Mouse (Mus musculus): ENCODE data around the gene Dock10.
A peak's percentile ranks its signal among the peaks of the same experiment; 100 is the strongest.

Gene Dock10

GRCm38 (mm10) chr1:80606131-80606754, 152.1 kb downstream of the Dock10 start:
- no peak for DNase-seq

- no peak for DNase-seq
These were observed 154.0 kb downstream of the Dock10 start for GRCm38 (mm10) chr1:80604332-80604731.

- no peak for DNase-seq
These were observed 155.2 kb downstream of the Dock10 start for GRCm38 (mm10) chr1:80603081-80603480.

GRCm38 (mm10) chr1:80583281-80583680, 175.0 kb downstream of the Dock10 start:
- no peak for DNase-seq

GRCm38 (mm10) chr1:80582186-80582585, 176.1 kb downstream of the Dock10 start:
- DNase-seq: no peak

GRCm38 (mm10) chr1:80576898-80577297, 181.4 kb downstream of the Dock10 start:
- DNase-seq: peak; percentile 80

- no peak for DNase-seq
These were observed 201.9 kb downstream of the Dock10 start for GRCm38 (mm10) chr1:80556446-80556845.

GRCm38 (mm10) chr1:80541522-80541921, 216.8 kb downstream of the Dock10 start:
- DNase-seq: no peak

- DNase-seq: peak; percentile 66
These were observed 236.1 kb downstream of the Dock10 start for GRCm38 (mm10) chr1:80522197-80522596.

- DNase-seq: no peak
These were observed 237.9 kb downstream of the Dock10 start for GRCm38 (mm10) chr1:80520456-80520855.

GRCm38 (mm10) chr1:80519893-80520292, 238.4 kb downstream of the Dock10 start:
- DNase-seq: no peak

- no peak for DNase-seq
These were observed 242.5 kb downstream of the Dock10 start for GRCm38 (mm10) chr1:80515836-80516235.

- peak; percentile 20 for DNase-seq
These were observed 245.9 kb downstream of the Dock10 start for GRCm38 (mm10) chr1:80512210-80512948.

- DNase-seq: no peak
These were observed 253.6 kb downstream of the Dock10 start for GRCm38 (mm10) chr1:80504757-80505156.

GRCm38 (mm10) chr1:80504081-80504480, 254.2 kb downstream of the Dock10 start:
- no peak for DNase-seq

- no peak for DNase-seq
These were observed 255.7 kb downstream of the Dock10 start for GRCm38 (mm10) chr1:80502456-80503165.

- no peak for DNase-seq
These were observed 259.1 kb downstream of the Dock10 start for GRCm38 (mm10) chr1:80499264-80499663.

GRCm38 (mm10) chr1:80496360-80496759, 262.0 kb downstream of the Dock10 start:
- no peak for DNase-seq

GRCm38 (mm10) chr1:80483419-80483818, 274.9 kb downstream of the Dock10 start:
- DNase-seq: no peak

- DNase-seq: no peak
These were observed 283.4 kb downstream of the Dock10 start for GRCm38 (mm10) chr1:80474942-80475341.

- DNase-seq: no peak
These were observed 285.9 kb downstream of the Dock10 start for GRCm38 (mm10) chr1:80472395-80472794.

- no peak for DNase-seq
These were observed 297.0 kb downstream of the Dock10 start, which contains the start of gene Gm45261 for GRCm38 (mm10) chr1:80461348-80461747. Gm45261 (minus strand) TSS chr1:80461448.

GRCm38 (mm10) chr1:80459923-80460322, 298.4 kb downstream of the Dock10 start:
- DNase-seq: no peak

- DNase-seq: no peak
These were observed 298.9 kb downstream of the Dock10 start for GRCm38 (mm10) chr1:80459477-80459876.

Measured in thymus, postnatal 4 days (tissue).